Mouse (Mus musculus): ENCODE results near the gene Rpusd3. TPM values are rescaled to one million over a fixed set of nuclear protein-coding genes. Genes with fewer than 3 reads are reported as not detected.

Rpusd3 gene
- 10 to 100 TPM in 1 of 2 experiments, 1 to 10 TPM in 1; 7.3 to 13.4 TPM for polyA plus RNA-seq (2012; fragmentation: generic; extraction: Trizol)

GRCm38 (mm10) chr6:113419199-113419587 lies at the start of gene Rpusd3:
TSS of gene Rpusd3 (minus strand) at chr6:113419340.

DNA sequence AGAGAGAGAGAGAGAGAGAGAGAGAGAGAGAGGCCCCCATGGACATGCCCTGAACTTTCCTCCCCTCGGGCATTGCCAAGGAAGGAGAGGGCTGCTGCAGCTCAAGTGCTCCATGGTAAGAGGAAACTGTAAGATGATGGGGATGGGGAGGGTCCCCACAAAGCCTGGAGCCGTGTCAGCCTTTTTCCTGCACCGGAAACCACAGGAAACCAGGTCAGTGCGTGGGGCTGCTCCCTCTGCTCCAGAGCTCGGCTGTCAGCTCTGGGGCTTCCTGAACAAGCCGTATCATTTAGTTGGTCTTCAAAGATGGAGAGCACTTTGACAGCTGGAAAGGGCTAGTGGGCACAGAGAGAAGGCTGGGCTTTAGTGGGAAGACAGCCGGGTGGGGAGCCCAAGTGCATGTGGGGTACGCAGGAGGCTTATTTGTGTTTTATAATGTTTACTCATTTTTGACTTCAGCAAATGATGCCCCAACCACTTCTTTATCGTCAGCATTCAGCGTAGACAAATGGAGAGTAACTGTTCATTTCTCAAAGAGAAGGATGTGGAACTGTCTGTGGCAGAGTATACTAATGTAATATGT lies 38.9 kb upstream of the Rpusd3 start, which contains the start of gene Il17re:
Gene Il17re (plus strand): TSS at position 533 of the 583 bp plus-strand sequence.

GRCm38 (mm10) chr6:113442442-113443090 lies 23.4 kb upstream of the Rpusd3 start, which contains the start of gene Jagn1:
TSS of gene Jagn1 (plus strand) at chr6:113442569.

DNA sequence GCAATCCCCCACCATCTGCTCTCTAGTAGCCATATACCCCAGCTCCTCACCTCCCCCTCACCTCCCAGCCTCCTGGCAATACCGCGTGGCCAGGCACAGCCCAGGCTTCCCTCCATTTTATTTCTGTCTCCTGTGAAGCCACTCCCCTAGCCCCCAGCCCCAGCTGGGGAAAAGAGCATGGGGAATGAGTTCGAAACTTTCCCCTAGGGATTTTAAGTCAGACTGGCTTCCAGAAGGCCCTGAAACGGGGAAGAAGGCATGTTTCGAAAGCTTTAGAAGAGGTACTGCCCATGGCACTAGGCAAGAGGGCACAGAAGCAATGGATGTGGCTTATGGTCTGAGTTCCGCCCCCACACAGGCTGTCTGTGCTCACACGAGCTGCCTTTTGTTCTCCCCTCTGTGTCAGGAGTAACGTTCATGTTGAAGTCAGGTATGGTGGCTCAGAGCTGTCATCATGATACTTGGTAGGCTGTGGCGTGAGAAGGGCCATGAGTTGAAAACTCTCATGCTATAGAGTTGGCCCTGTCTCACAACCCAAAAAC lies 16.6 kb upstream of the Rpusd3 start, which contains the start of gene Cidec:
Gene Cidec (minus strand): TSS at position 97 of the 542 bp plus-strand sequence.

GRCm38 (mm10) chr6:113388960-113389359 lies 30.2 kb downstream of the Rpusd3 start, which contains the start of gene Ttll3:
TSS of gene Ttll3 (plus strand) at chr6:113389260.

GRCm38 (mm10) chr6:113377496-113378385 lies 41.4 kb downstream of the Rpusd3 start, which contains the start of the genes Tada3 and Arpc4:
TSS of gene Tada3 (minus strand) at chr6:113377883.
TSS of gene Arpc4 (plus strand) at chr6:113378115.

Other genes with a start within 250 kb of the Rpusd3 start
- gene Lhfpl4, start 224.0 kb downstream of the Rpusd3 start, polyA plus RNA-seq (2012; fragmentation: generic; extraction: Trizol), result 10 to 100 TPM in 1 of 2 experiments, 1 to 10 TPM in 1; 1.7 to 10.5 TPM
- gene Mtmr14, start 181.5 kb downstream of the Rpusd3 start, polyA plus RNA-seq (2012; fragmentation: generic; extraction: Trizol), result 10 to 100 TPM; 20.4 to 29.4 TPM
- gene Cpne9, start 137.0 kb downstream of the Rpusd3 start, polyA plus RNA-seq (2012; fragmentation: generic; extraction: Trizol), result under 1 TPM; 0.06 to 0.08 TPM
- 10 to 100 TPM in 1 of 2 experiments, 1 to 10 TPM in 1; 3.4 to 11.1 TPM for gene Brpf1, start 112.2 kb downstream of the Rpusd3 start, polyA plus RNA-seq (2012; fragmentation: generic; extraction: Trizol)
- gene Ogg1, start 92.4 kb downstream of the Rpusd3 start, polyA plus RNA-seq (2012; fragmentation: generic; extraction: Trizol), result 10 to 100 TPM; 11.4 to 15.7 TPM
- 100 to 1,000 TPM in 1 of 2 experiments, 10 to 100 TPM in 1; 64.5 to 122 TPM for gene Camk1, start 75.4 kb downstream of the Rpusd3 start, polyA plus RNA-seq (2012; fragmentation: generic; extraction: Trizol)
- 10 to 100 TPM; 27.6 to 50.9 TPM for gene Tada3, start 41.5 kb downstream of the Rpusd3 start, polyA plus RNA-seq (2012; fragmentation: generic; extraction: Trizol)
- gene Arpc4, start 41.2 kb downstream of the Rpusd3 start, polyA plus RNA-seq (2012; fragmentation: generic; extraction: Trizol), result 100 to 1,000 TPM; 222 to 331 TPM
- 1 to 10 TPM in 1 of 2 experiments, under 1 TPM in 1; 0.75 to 7.1 TPM for gene Ttll3, start 30.1 kb downstream of the Rpusd3 start, polyA plus RNA-seq (2012; fragmentation: generic; extraction: Trizol)
- not detected for gene Cidec, start 16.4 kb upstream of the Rpusd3 start, polyA plus RNA-seq (2012; fragmentation: generic; extraction: Trizol)
- 10 to 100 TPM; 43.5 to 47.0 TPM for gene Jagn1, start 23.2 kb upstream of the Rpusd3 start, polyA plus RNA-seq (2012; fragmentation: generic; extraction: Trizol)
- under 1 TPM; 0.02 to 0.09 TPM for gene Il17re, start 39.1 kb upstream of the Rpusd3 start, polyA plus RNA-seq (2012; fragmentation: generic; extraction: Trizol)
- gene Il17rc, start 52.1 kb upstream of the Rpusd3 start, polyA plus RNA-seq (2012; fragmentation: generic; extraction: Trizol), result 10 to 100 TPM; 54.5 to 79.0 TPM
- gene Creld1, start 64.0 kb upstream of the Rpusd3 start, polyA plus RNA-seq (2012; fragmentation: generic; extraction: Trizol), result 1 to 10 TPM in 1 of 2 experiments, under 1 TPM in 1; 0.23 to 3.3 TPM
- gene Prrt3, start 82.6 kb upstream of the Rpusd3 start, polyA plus RNA-seq (2012; fragmentation: generic; extraction: Trizol), result under 1 TPM; 0.01 to 0.06 TPM
- gene Emc3, start 112.3 kb upstream of the Rpusd3 start, polyA plus RNA-seq (2012; fragmentation: generic; extraction: Trizol), result 10 to 100 TPM; 19.3 to 81.3 TPM
- 1 to 10 TPM in 1 of 2 experiments, under 1 TPM in 1; 0.62 to 2.8 TPM for gene Fancd2, start 112.3 kb upstream of the Rpusd3 start, polyA plus RNA-seq (2012; fragmentation: generic; extraction: Trizol)
- under 1 TPM in 1 of 2 experiments, not detected in 1; 0.12 TPM for gene Fancd2os, start 181.4 kb upstream of the Rpusd3 start, polyA plus RNA-seq (2012; fragmentation: generic; extraction: Trizol)
- 100 to 1,000 TPM; 124 to 277 TPM for gene Brk1, start 185.4 kb upstream of the Rpusd3 start, polyA plus RNA-seq (2012; fragmentation: generic; extraction: Trizol)
- gene Vhl, start 204.6 kb upstream of the Rpusd3 start, polyA plus RNA-seq (2012; fragmentation: generic; extraction: Trizol), result 10 to 100 TPM in 1 of 2 experiments, 1 to 10 TPM in 1; 5.0 to 26.2 TPM
- gene Irak2, start 219.1 kb upstream of the Rpusd3 start, polyA plus RNA-seq (2012; fragmentation: generic; extraction: Trizol), result 1 to 10 TPM; 1.9 to 6.9 TPM